Mouse (Mus musculus) heart, adult 9 months (tissue): ENCODE measurements around the gene Loxl3.

ENCODE experiments used
- DNase-seq, 2 experiments: peaks; one replicate each; pipeline ENCODE4 v3.0.0; 2022; ENCODE audit warnings: low spot score in 2 of 2

Loxl3 gene

DNA sequence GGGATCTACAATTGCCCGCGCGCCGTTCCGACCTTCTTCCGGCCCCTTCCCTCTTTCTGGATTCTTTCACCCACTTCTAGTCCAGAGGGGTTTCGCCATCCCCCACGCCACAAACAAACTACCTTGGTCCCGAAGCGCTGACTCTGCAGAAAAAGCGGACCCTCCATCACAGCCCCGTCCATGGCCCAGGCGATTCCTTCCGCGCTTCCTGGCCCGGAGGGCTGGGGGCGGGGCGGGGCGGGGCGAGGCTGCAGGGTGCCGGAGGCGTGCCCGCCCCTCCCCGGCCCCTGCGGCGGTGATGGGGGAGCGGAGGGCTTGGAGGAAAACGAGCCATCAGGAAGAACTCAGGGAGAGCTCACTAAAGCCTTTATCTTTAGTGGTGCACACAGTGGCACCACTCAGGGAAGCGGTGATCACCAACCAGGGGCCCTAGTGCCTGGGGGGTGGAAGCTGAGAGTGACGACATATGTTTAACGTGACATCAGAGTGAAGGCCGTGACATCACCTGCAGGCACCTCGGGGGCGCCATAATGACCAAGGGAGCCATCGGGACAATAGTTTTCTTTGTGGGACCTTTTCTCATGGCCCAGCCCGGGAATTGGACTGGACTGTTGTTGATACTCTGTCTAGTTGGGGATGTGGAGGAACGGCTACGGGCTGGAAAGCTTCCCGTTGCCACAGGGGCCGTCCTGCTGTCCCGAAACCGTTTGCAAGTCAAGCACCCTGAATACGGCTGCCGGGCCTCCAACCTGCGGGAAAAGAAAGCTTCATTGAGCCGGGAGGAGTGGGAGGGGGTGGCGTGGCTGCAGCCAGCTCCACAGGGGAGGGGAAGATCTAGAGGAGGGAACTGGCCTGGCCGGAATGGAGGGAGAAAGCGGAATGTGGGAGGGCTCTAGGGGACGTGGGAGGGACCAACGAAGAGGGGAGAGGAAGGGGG lies at the start of gene Loxl3, which contains the start of gene Dok1:
Gene Loxl3, plus strand, starts transcription at position 925 of the 937 bp plus-strand sequence.
Gene Dok1, minus strand, starts transcription at position 223 of the 937 bp plus-strand sequence.
- peak; percentile 76 to 78 for DNase-seq

DNA sequence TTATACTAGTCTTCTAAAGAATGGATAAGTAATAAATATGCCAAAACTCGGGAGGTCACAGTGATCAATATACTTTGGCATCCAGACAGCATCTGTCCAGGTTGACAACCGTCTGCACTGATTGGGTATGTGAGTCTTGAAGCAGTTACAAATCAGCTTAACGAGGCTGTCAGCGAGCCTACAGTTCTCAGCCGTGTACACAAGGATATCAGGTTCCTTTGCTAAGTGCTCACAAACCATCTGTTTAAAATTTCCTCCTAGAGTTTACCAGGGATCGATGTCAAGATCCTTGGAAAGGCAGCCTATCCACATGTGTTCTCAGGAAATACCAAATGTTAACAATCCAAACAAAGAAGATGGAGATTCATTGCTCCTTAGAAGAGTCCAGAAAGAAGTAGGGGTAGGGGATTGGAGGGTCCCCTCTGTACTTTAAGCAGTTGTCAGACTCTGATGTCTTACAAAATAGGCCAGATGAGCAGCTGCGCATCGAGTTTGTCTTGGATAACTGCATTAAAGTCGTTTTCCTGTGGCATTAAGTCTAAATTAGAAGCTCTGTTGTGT lies 46.5 kb upstream of the Loxl3 start:
- DNase-seq, result no peak

DNA sequence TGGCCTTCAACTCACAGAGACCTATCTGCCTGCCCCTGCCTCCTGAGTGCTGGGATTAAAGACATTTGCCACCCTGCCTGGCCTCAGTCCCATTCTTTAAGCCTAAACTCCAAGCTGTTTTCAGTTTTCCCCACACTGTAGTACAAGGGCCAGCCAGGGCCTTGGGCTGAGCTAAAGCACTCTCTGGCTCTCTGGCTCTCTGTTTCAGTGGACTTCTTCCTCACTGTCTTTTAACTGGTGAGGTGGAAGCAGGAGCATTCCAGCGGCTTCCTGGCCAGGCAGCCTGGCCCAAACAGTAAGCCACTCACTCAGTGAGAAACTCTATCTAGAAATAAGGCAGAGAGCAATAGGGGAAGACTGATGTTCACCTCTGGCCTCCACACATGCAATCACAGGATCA lies 40.3 kb upstream of the Loxl3 start:
- no peak for DNase-seq

DNA sequence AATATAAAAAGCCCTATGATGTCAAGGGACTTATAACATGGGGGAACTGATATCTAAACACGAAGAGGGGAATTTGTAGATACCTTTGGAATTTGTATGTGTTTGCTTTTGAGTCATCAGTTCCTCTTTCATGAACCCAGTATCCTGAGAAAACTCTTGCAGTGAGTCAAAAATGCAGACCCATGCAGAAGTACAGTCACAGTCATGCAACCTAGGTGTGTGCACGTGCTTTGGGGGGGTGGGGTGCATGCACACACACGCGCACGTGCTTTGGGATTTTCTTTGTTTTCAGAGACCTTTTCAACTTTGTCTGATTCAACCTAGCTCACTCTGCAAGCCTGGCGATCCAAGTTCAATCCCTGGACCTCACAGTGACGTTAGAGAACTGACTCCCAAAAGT lies 39.6 kb upstream of the Loxl3 start:
- no peak for DNase-seq

DNA sequence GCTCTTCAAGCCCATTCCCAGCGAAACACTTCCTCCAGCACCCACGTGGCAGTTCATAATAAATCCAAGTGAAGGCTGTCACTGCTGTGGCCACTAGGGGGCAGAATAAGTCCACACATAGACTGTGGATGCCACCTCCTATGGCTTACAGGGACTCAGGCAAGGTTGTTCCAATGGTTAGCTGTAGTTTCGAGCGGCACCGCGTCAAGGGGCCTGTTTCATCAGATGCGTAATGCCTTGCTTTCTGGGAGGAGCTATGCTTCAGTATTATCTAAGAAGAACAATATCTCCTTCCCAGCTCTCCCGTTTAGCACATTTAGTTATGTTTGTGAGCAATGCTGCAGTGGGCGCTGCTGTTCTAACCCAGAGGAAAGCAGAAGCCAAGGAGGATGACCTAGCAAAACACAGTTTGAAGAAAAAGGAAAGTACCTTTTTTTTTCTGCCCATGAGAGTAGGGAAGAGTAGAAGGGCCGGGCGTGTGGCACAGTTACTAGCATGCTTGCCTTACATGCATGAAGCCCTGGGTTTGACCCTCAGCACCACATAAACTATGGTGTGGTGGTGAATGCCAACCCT lies 37.1 kb upstream of the Loxl3 start:
- peak; percentile 95 for DNase-seq

DNA sequence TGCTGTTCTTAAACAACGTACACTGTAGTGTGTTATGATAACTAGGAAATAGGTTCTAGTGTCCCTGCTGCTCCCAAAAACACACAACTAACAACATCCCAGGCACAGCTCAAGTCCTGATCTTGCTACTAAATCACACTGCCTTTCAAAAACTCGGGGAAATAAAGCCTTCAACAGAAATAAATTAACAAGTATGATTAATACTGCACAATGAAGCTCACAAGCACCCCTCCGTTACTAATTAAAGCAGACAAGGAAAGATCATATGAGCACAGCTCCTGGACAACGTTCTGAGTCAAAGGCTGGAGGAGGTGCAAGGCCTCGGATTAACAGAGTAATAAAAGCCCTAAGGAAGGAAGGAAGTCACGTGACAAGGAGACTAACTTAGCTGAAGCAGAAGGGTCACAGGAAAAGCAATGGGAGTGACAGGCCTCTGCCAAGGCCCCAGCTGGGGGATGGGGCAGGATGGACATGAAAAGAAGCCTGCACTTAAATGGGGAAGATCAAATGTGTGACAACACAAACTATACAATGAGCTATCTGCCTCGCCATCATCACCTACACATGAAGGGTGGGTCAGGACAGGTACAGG lies 36.4 kb upstream of the Loxl3 start:
- peak; percentile 53 to 81 for DNase-seq

DNA sequence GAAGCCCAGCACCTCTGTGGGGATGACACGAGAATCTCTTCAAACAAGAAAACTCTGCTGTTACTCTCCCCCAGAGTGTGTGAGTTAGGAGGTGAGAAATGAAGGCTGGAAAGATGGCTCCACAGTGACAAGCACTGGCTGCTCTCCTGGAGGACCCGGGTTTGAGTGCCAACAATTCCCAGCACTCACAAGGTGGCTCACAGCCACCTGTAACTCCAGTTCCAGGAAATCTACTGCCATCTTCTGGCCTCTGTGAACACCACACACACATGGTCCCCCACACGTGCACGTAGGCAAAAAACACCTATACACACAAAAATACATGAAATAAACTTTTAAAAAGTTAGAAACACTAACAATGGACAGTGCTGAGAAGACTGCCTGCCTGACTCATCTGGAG lies 35.6 kb upstream of the Loxl3 start:
- no peak for DNase-seq

DNA sequence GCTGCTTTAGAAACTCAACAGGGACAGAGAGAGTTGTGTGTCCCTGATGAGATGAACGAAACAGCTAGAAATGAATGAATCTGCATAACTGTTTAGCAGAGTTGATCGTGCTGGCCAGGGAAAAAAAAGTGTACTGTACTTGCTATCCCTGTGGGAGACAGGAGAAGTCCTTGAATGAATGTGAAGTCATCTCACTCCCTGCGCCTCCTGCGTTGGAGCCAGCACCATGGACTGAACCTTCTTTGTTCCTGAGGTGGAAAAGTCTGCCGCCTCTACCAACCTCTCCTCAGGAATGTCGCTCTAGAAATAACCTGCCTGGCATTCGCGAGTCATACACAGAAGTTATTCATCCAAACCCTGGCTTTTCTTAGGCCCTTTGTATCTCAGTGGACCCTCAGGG lies 34.0 kb upstream of the Loxl3 start:
- no peak for DNase-seq

DNA sequence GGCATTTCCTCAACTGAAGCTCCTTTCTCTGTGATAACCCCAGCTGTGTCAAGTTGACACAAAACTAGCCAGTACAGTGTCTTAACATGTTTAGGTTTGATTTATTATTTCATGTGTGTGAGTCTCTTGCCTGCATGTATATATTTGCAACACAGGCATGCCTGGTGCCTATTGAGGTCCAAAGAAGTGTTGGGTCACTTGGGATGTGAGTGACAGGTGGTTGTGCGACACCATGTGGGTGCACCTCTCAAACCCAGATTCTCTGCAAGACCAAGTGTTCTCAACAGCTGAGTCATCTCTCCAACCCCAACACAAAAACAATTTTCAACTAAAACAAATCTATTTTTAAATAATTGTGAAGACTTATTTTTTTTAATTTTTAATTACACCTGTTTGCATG lies 30.9 kb upstream of the Loxl3 start:
- no peak for DNase-seq

DNA sequence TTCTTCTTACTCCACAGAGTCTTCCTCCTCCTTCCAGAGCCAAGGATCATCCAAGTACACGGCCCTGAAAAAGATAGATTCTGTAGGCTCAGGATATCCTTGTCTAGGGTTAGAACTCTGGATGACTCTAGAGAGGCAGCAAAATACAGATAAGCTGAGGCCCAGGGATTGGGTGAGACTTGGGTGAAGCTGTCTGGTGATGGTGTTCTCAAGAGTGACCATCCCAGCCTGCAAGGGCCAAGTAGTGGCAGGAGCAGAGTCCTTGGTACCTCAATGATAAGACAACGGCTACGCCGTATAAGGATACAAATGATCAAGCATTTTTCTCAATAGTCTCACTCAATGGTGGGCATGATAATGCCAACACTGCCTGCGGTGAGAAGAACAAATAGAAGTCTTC lies 30.1 kb upstream of the Loxl3 start:
- no peak for DNase-seq

DNA sequence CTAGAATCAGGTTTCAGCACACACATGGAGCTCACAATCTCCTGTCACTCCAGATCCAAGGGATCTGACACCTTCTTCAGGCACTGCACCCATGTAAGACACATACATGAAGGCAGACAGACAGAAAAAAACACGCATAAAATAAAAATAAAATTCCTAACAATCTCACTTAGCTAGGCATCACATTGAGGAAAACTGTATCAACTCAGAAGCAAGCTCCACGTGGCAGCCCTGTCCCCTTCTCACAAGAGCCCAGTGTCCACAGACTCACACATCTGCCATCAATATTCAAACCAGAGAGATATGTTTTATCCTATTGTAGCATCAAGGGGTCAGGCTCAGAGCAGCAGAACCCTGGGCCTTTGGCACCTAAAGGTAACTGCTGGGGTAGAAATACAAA lies 29.7 kb upstream of the Loxl3 start:
- DNase-seq, result no peak

DNA sequence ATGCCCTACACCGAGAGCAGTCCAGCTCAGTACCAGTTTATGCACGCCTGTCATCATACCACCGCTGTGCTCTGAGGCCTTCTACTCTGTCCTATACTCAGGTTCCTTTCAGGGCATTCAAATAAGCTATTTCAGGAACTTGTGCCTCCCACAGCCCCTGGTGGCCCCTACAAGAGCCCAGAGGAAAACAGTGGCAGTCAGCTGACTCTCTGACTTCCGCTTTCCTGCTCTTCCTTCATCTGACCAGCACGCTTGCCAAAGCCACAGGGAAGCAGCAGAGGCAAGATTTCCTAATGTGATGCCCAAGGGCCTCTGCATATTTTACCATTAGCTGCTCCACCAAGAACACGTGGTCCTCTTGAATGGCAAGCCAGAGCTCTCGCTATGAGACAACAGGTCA lies 29.1 kb upstream of the Loxl3 start:
- peak; percentile 41 to 72 for DNase-seq

DNA sequence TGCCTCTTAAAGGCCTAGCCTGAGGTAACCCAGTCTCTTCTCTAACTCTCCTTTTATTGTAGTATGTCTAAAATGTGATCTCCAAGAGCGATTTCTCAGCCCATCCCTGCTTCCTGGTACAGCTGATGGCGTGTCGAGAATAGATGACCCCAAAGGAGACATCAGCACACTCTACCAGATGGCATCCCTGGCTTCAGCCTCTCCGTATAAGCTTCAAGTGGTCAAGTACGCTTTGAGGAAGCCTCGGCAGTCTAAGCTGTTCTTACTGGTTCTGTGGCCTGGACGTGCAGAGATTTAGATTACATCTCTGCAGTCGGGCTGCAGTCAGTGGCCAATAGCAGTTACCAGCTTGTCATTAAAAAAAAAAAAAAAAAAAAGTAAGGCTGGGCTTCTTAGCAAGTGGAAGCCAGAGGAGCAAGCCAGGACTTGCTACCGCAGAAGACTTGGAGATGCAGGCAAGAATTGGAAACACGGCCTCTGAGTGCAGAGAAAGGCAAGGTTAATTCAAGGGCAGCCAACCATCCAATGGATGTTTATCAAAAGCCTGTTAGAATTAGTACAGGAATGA lies 28.4 kb upstream of the Loxl3 start:
- no peak for DNase-seq

DNA sequence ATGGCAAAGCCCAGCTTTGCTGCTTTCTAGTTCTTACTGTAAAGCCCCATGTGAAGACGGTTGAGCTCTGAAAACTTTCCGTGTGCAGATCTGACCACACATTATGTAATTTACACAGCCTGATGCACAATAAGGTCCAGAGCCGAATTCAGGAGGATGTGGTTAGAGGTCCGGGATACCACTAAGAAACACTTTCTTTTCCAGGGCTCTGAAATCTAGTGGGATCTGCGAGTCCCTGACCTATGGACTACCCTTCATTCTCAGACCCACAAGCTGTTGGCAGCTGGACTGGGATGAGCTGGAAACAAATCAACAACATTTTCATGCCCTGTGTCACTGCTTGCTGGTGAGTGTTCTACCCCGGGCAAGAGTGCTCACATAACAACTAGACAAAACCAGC lies 27.9 kb upstream of the Loxl3 start:
- no peak for DNase-seq

DNA sequence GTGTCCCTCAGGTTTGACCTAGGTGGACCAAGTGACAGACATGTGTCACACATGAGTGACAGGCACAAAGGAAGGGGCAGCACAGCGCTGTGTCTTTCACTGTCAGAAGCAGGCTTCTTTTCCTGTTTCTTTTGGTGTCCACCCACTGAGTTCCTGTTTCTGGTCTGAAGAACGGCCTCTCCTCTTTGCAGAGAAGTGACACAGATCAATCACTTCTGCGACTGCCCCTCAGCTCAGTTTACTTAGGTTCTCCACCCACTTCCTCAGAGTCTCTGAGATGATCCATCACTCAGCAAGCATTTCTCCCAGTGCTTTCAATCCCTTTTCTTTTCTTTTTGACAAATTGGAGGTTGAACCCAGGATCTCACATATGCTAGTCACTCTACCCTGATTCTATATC lies 25.3 kb upstream of the Loxl3 start:
- peak in 1 of 2 experiments; percentile 32 for DNase-seq

DNA sequence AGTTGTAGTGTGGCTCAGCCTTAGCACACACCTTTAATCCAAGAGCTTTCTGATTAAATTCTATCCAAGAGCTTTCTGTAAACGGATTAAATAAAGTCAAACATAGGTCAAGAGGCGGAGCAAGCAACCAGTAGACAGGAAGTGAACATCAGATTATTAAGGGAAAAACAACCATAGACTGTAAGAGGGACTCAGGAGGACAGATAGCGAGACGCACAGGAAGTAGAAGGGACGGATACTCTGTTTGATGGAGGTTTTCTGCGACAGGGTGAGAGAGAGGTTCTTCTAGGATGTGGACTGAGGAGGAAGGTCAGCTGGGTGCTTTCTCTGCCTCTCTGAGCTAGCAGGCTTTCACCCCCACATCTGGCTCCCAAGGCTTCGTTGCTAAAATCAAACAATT lies 24.0 kb upstream of the Loxl3 start:
- no peak for DNase-seq

DNA sequence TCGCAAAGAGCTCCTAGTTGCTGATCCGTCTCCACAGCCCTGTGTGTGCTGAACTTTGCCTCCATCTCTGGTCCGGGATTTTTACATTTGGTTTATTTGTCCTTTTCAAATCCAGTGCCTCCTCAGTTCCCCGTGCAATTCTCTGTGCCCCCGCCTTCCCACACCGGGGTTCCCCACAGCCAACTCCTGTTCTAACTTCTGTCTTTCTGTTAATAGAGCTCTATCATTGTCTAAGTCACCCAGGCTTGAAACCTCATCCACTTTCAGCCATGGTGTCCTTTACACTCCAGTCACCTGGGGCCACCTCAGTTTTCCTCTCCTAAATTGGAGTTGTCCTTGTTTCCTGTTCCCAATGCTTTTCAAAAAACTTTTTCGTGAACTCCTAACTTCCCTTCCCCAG lies 22.7 kb upstream of the Loxl3 start:
- DNase-seq, result no peak

DNA sequence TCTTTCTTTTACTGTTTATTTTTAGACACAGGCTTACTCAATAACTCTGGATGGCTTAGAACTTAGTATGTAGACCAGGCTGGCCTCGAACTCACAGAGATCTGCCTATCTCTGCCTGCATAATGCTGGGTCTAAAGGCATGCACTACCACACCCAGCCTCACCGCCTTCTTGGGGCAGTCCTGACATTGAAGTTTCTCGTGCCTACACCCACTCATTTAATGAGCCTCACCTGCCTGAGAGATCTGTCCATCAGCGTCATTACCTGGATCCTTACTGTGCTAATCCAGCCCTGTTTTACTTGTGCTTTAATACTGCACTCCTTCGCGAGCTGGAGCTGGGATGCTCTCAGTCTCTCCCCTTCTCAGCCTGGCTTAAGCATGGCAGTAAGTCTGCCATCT lies 22.2 kb upstream of the Loxl3 start:
- DNase-seq, result no peak

DNA sequence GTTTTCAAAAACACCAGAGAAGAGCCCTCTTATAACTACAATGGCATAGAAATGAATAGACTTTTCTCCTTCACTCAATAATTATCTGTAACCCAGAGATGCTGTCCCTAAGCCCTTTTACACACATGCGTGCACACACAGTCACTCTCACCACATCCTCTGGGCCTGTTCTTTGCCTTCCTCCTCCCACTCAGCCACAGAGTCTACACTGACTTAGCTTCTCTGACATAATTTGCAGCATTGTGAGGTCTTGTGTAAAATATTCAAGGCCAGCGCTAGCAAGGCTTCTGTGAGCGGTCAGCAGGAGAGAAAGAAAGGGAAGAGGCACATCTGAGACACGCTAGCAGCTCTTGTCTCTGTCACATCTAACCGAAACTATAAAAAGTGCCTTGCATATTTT lies 20.5 kb upstream of the Loxl3 start:
- DNase-seq, result no peak

DNA sequence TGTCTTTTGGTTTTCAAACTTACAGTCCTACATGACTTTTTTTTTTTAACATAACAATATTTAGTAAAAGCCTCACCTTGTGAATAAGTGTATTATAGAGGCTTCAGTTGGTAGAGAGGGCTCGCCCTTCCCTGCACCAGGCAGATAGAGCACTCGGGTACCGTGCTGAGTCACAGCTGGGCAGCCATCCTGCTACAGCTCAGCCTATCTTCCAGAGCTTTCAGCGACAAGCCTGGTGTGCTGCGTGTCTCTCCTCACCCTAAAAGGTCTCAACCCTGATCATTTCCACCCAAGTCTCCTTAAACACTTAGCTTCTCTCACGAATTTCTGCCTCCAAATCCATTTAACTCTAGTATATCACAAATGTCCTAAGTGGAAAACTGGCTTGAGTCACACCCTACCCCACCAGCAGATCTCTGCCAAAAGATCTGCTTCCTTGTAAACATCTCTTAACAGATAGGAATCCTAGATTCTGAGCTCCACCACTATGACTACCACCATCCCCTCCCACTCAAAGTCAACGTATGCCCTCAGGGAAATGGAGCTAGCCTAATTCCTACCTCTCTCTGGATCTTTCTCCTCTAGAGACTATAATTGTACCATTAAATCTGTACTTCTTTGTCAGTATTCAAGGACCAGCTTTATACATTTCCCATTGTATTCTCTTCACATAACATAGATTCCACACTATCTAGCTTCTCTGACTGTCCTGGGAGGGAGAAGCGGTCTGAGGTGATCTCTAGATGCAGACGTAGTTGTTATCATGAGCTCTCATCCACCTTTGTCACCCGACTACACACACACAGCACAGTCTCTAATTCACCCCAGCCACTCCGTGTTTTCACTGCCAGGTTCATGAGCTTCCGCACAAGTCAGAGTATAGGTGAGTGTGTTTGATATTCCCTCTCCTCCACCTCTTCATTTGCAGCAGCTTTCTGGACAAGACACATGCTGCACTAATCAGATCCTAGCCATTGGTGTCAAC lies 19.2 kb upstream of the Loxl3 start:
- DNase-seq, result no peak

DNA sequence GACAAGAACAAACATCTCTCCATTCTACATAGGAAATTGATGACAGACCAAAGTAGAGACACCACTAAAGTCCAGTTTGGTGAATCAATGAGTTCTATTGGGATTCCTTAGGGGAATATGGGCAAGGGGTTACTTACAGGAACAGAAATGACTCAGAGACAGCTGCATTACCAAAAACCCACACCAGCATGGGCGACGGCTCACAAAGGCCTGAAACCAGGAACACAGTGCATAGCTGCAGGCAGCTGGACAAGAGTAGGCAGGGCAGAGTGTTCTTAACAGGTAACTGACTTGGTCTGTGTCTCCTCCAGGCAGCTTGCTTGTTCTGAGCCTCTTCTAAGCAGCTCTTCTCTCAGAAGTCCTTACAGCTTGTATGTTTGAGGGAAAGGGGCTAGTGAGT lies 18.2 kb upstream of the Loxl3 start:
- no peak for DNase-seq
